In the genomic region with DNA sequence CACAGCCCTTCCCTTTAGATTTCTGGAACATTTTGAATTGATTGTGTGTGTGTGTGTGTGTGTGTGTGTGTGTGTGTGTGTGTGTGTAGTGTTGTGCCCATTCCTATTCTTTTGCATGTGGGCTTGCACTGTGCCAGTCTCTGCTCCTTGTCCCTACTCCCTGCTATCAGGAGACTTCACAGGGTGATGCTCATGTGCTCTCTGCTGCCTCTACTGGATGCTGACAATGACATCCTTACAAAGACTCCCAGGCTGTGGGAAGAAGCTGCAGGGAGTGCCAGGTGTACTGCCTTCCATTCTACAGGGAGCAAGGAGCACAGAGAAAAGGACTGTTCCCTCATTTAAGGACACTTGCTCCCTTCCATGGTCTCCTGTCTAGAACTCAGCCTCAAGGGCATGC, we compare ENCODE assay signal across 10 mouse cellular contexts. TPM values are rescaled to one million over a fixed set of nuclear protein-coding genes. Genes with fewer than 3 reads are reported as not detected.
DNase-seq lines count a peak whose midpoint lies in the region; ATAC-seq and TF ChIP-seq lines count a peak whose summit lies in the region.
"Had no signal": no experiment of that assay in that cellular context is flagged by ENCODE, and none has a peak within 500 bp of the region (broad histone marks: within the 10 kb centered on the region; RNA-seq: fewer than 3 reads in every experiment).

No protein-coding gene starts in this region.

- H3K27me3 ChIP-seq in forebrain, embryonic 12.5 days, result peaks cover 74% of the 10 kb centered on the region
- H3K27me3 ChIP-seq in midbrain, postnatal 0 days (ENCODE audit: insufficient read depth, low read length), result peaks cover 40% of the 10 kb centered on the region

- H3K4me2 ChIP-seq in forebrain, embryonic 12.5 days, result no peak overlapping the region
- H3K4me2 ChIP-seq in midbrain, postnatal 0 days (ENCODE audit: low read depth, low read length, poor library complexity, severe bottlenecking), result no peak overlapping the region

- peak; percentile 6 to 58 for DNase-seq in adrenal gland, adult (ENCODE audit: inconsistent age in 2 of 2, low spot score in 1 of 2)
- DNase-seq in adrenal gland, adult 8-10 months, result no peak
- DNase-seq in 416B (ENCODE audit: low read depth), result peak; percentile 56
- DNase-seq in c-Kit-positive CD71-positive TER-119-negative erythroid progenitor cells, embryonic 14.5 days (ENCODE audit: low read depth), result peak; percentile 17
- DNase-seq in layer of hippocampus, adult 9-11 months, result peak; percentile 53
- DNase-seq in midbrain, postnatal 0 days (ENCODE audit: low spot score), result peak; percentile 67
- no peak for DNase-seq in spleen, postnatal 14 days (ENCODE audit: low spot score in 2 of 2)

- H3K36me3 ChIP-seq in forebrain, embryonic 12.5 days (replicated peaks), result no peaks in the 10 kb centered on the region
- H3K36me3 ChIP-seq in midbrain, postnatal 0 days (ENCODE audit: insufficient read depth, low read length), result no peaks in the 10 kb centered on the region

- H3K4me3 ChIP-seq in forebrain, embryonic 12.5 days (replicated peaks), result no peak overlapping the region
- no peak overlapping the region for H3K4me3 ChIP-seq in midbrain, postnatal 0 days (ENCODE audit: low read depth, low read length)

- H3K9me3 ChIP-seq in forebrain, embryonic 12.5 days, result no peaks in the 10 kb centered on the region
- no peaks in the 10 kb centered on the region for H3K9me3 ChIP-seq in midbrain, postnatal 0 days (ENCODE audit: low read length)

- ATAC-seq in forebrain, embryonic 12.5 days (ENCODE audit: low FRiP score), result peak; percentile 33
- 0 out of 2 replicates have a peak, but pooled peaks have one; percentile 54 for ATAC-seq in midbrain, postnatal 0 days (ENCODE audit: low FRiP score)

- TF ChIP-seq CTCF in midbrain, postnatal 0 days (IDR thresholded peaks at IDR 0.05), result peak; percentile 83

- peaks cover 35% of the 10 kb centered on the region for H3K4me1 ChIP-seq in forebrain, embryonic 12.5 days
- H3K4me1 ChIP-seq in midbrain, postnatal 0 days (ENCODE audit: insufficient read depth, low read length), result no peaks in the 10 kb centered on the region

- no peak overlapping the region for H3K27ac ChIP-seq in forebrain, embryonic 12.5 days
- H3K27ac ChIP-seq in midbrain, postnatal 0 days (ENCODE audit: low read depth, low read length), result no peak overlapping the region

- no peak overlapping the region for H3K9ac ChIP-seq in forebrain, embryonic 12.5 days
- no peak overlapping the region for H3K9ac ChIP-seq in midbrain, postnatal 0 days (replicated peaks; ENCODE audit: low read length, poor library complexity, severe bottlenecking)

RNA-seq across cellular contexts. Expression of gene Olig2, which starts 58.4 kb away (rescaled TPM):
- not detected for total RNA-seq in adrenal gland, adult 8-10 months (2022)
- 20.8 and 28.1 TPM in 2 replicates for polyA plus RNA-seq in forebrain, embryonic 12.5 days (2016; fragmentation: Nextera tagmentation; extraction: Ambion mirVana)
- 36.0 and 58.4 TPM in 2 replicates for total RNA-seq in midbrain, postnatal 0 days (2014; rRNA removed)
- 13.3 and 15.7 TPM in 2 replicates for polyA plus RNA-seq in midbrain, postnatal 0 days (2015; fragmentation: Nextera tagmentation; extraction: Ambion mirVana)
- polyA plus RNA-seq: C2C12; heart, embryonic 14.5 days had no signal

Comparison
In these comparisons a context has a peak if more than half of its experiments do, and no peak if none do; other contexts are left out.
1. DNase-seq: peak in adrenal gland, adult (2 of 2), 416B (single experiment), c-Kit-positive CD71-positive TER-119-negative erythroid progenitor cells, embryonic 14.5 days (single experiment), layer of hippocampus, adult 9-11 months (single experiment) and midbrain, postnatal 0 days (single experiment); none in adrenal gland, adult 8-10 months (single experiment) and spleen, postnatal 14 days (0 of 2).
2. RNA of gene Olig2, which starts 58.4 kb away (total RNA-seq): 36.0 to 58.4 TPM in midbrain, postnatal 0 days; not detected in adrenal gland, adult 8-10 months; every median in the first group is over 10 times any median in the second.